Mouse (Mus musculus) lung, postnatal 0 days (tissue): ENCODE data around the gene Sidt2.

ENCODE experiments used
- CTCF ChIP-seq: IDR thresholded peaks from 2 replicates; pipeline ENCODE4 v1.5.1; 2016; ENCODE audit warnings: antibody characterized with exemption, mild to moderate bottlenecking
- EP300 ChIP-seq: IDR thresholded peaks from 2 replicates; pipeline ENCODE4 v1.6.1; 2016; ENCODE audit warnings: antibody characterized with exemption, mild to moderate bottlenecking, control low read depth

DNA sequence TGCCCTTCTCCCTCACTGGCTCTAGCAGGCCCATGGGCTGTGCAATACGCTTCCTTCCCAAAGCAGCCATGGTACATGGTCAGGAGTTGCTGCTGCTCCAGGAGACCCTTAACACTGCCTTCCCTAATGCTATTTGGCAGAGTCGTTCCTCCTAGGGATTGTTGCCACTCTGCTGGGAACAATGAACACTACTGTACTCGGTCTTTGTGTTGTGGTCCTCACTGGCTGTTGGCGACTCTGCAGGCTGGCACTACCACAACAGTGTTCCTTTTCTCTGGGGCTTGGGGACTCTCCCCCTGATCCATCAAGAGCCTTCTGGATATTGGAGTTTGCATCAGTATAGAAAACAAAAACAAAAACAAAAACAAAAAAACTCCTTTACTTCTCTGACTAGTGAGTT is 44.0 kb upstream of the Sidt2 start:
- TF ChIP-seq CTCF (no peak), EP300 (no peak)
